Mouse (Mus musculus) layer of hippocampus, postnatal 10 days (tissue): Measurements from ENCODE around the gene Sema3b. TPM values are rescaled to one million over a fixed set of nuclear protein-coding genes. Genes with fewer than 3 reads are reported as not detected.
A peak's percentile ranks its signal among the peaks of the same experiment; 100 is the strongest.
"Not testable (repeated sequence)": the region's sequence is repeated elsewhere in the genome, so short reads cannot be mapped to it uniquely, and the experiment has no call there.

Source experiments
- DNase-seq, 2 experiments: peaks; one replicate each; pipeline ENCODE4 v3.0.0; 2021; ENCODE audit warnings: low spot score in 2 of 2
- total RNA-seq, 2 experiments: library from RNA; stranded (reverse); gene quantifications; 2 replicates each; pipeline ENCODE4 v1.2.3; 2021

The Sema3b gene
- total RNA-seq, 2 experiments from 2014 or later, result 3.5 to 3.7 TPM

DNA sequence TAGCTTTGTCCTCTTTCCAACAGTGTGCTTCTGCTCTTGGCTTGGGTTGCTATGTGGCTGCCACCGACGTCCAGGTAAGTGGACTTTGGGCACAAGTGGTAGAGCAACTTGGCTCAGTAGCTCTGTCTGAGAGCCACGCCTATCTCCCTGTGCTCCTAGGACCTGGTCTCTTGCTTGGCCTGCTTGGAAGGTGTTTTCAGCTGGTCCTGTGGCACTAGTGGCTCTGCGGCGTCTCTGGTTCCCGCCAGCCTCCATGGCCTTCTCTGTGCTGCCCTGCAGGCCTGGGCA, 18.3 kb downstream of the Sema3b start:
- no peak for DNase-seq

GRCm38 (mm10) chr9:107590058-107590772, 18.8 kb downstream of the Sema3b start:
- DNase-seq, result no peak

GRCm38 (mm10) chr9:107587833-107588639, 21.0 kb downstream of the Sema3b start:
- peak in 1 of 2 experiments; percentile 51 for DNase-seq

GRCm38 (mm10) chr9:107586974-107587832, 21.8 kb downstream of the Sema3b start, which contains the start of gene Ifrd2:
Gene Ifrd2 (plus strand): TSS chr9:107587642.
- peak; percentile 93 to 95 for DNase-seq

DNA sequence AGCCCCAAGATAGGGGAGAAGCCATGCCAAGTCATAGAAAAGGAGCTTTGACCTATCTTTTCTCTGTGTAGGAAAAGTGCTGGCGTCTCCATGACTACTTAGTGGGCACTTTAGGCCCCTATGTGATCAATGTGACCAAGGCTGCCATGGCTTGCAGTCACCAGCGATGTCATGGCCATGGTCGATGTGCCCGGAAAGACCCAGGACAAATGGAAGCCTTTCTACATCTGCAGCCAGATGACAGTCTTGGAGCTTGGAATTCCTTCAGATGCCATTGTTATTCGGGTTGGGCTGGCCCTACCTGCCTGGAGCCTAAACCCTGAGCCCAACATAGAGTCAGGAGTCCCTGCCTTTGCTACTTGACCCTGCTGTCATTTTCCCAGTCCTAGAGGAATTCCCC, 22.5 kb downstream of the Sema3b start:
- DNase-seq, result no peak

DNA sequence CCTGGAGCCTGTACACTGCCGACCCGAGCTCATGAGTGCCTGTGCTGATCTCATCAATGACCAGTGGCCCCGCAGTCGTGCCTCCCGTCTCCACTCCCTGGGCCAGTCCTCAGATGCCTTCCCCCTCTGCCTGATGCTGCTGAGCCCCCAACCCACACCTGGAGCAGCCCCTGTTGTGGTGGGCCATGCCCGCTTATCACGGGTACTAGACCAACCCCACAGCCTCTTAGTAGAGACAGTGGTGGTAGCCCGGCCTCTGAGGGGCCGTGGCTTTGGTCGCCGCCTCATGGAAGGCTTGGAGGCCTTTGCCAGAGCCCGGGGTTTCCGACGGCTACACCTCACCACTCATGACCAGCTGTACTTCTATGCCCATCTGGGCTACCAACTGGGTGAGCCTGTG, 25.9 kb downstream of the Sema3b start:
- DNase-seq, result no peak

DNA sequence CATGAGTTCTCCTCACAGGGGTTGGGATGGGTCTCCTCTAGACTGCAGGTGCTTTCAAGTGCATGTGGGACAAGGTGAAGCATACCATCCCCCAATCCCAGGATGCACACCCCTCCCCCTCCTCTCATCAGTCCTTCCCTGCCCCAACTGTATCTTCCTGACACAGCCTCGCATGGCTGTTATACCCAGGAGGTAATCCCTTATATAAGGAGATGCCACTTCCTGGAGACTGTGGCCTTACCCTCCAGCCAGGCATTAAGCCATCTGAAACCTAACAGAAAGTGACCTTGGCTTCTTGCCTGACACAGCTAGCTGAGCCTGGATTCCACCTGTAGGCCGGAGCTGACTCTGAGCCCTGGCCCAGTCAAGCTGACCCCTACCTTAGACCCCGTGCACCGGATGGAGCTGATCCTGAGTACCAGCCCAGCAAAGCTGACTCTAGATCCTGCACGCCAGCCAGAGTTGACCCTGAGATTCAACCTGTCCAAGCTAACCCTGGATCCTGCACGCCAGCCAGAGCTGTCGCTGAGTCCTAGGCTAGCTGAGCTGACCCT, 26.4 kb downstream of the Sema3b start:
- DNase-seq, result no peak

DNA sequence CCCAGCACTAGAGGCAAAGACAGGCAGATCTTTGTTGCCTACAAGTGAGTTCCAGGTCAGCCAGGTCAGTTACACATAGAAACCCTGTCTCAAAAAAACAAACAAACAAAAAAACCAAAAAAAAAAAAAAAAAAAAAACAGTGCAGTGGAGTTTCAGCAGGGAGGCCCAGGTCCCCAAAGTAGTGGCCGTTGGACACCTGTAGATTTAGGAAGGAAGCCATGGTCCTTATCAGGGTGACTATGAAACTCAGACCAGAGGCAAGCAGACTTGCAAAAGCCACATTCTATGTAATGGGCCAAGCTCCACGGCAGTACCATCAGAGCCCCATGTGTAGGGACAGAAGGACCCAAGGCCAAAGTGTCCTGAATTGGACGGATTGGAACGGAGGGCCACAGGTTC, 27.4 kb downstream of the Sema3b start:
- DNase-seq, result no peak

DNA sequence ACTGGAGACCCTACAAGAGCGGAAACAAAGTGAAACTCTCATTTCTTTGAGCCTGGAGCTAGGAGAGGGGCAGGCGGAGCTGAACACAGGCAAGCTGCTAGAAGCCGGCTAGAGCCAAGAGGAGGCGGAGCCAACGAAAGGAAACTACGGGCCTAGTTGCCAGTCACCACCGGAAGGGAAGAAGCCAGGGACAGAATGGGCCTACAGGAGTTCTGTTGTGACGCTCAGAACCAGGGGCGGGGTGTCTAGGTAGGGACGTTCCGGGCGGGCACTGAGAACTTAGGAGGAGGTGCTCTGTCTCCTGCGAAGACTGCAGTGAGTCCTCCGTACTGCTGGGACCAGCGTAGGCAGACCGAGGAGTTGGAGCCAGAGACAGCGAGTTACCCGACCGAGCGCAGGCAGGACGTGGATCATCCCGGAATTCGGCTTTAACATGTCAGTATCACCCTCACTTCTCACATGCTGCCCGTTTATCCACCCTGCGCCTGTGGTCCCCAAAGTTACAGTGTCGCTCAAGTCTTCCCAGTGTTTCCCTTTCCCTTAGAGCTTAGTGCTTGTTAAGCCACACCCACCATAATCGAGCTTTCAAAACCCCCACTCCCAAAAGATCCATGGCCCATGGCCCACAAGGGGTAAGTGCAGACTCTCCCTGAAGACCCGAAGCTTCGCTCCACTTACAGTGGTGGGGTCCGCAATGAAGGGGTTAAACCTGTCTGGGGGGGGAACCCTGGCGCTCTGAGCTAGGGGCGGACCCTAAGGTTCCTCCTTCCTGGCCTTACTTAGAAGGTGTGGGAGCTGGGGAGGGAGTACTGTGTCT, 28.3 kb downstream of the Sema3b start, which contains the start of gene Hyal3:
Hyal3 (plus strand) TSS at position 318 of the 817 bp plus-strand sequence.
- peak; percentile 83 to 86 for DNase-seq

DNA sequence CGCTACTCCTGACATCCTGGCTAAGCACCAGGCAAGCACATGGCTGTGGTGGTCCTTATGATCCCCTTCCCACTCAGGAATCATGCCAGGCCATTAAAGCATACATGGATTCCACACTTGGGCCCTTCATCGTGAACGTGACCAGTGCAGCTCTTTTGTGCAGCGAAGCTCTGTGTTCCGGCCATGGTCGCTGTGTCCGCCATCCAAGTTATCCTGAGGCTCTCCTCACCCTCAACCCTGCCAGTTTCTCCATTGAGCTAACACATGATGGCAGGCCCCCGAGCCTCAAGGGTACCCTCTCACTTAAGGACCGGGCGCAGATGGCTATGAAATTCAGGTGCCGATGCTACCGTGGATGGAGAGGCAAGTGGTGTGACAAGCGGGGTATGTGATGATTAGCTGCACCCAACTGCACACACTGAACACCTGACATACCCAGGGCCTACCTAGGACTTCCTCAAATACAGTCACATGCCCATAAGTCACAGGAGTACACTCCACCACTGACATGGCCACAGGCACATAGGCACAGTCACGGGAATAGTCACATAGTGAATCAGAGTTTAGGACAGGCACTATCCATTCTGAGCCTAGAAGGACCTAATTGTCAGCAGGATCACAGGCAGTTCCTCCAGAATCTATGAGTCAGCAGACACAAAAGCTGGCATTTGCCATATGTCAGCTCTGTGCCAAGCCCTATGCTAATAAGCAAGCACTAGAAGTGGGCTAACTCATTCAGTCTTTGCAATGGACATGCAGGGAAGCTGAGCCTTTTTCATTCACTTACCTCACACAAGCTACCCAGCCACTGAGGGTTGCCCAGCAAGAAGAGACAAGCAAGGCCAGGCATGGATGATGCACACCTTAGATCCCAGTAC, 29.8 kb downstream of the Sema3b start:
- no peak for DNase-seq

DNA sequence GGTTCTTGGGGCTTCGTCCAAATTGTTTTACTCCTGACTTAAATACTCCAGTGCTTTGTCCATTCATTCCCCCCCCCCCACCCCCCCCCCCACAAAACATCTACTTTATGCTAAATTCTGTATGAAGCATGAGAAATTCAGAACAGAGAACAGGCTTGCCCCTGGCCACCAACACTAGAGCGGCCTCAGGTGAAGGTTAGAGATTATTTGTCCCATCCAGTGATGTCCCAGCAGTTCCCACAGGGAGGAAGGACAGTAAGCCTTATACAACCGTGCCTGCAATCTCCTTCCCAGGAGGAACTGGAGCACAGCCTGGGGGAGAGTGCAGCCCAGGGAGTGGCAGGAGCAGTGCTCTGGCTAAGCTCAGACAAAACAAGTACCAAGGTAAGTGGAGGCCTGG, 30.4 kb downstream of the Sema3b start, which contains the start of gene Naa80:
Naa80 (plus strand) TSS at position 301 of the 400 bp plus-strand sequence.
- no peak for DNase-seq

DNA sequence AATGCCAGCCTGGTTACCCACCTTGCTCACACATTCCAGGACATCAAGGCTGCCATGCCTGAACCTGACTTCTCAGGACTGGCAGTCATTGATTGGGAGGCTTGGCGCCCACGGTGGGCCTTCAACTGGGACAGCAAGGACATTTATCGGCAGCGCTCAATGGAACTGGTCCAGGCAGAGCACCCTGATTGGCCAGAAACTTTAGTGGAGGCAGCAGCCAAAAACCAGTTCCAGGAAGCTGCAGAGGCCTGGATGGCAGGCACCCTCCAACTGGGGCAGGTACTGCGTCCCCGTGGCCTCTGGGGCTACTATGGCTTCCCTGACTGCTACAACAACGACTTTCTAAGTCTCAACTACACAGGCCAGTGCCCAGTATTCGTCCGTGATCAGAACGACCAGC, 31.2 kb downstream of the Sema3b start:
- DNase-seq, result no peak

GRCm38 (mm10) chr9:107576357-107577107, 32.5 kb downstream of the Sema3b start, which contains the start of gene Hyal1:
Gene Hyal1 (plus strand): TSS chr9:107576927.
- DNase-seq, result peak; percentile 62 to 63

- DNase-seq, result no peak
Measured at GRCm38 (mm10) chr9:107575579-107576356, 33.3 kb downstream of the Sema3b start.

DNA sequence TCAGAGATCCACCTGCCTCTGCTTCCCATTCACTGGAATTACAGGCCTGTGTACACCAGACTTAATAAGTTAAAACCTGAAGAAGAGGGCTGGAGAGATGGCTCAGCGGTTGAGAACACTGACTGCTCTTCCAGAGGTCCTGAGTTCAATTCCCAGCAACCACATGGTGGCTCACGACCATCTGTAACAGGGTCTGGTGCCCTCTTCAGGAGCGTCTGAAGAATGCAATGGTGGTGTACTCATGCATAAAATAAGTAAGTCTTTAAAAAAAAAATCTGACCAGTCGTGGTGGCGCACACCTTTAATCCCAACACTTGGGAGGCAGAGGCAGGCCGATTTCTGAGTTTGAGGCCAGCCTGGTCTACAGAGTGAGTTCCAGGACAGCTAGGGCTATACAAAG, 35.3 kb downstream of the Sema3b start:
- DNase-seq, result not testable (repeated sequence)

- no peak for DNase-seq
Measured at GRCm38 (mm10) chr9:107572327-107572662, 36.7 kb downstream of the Sema3b start.

DNA sequence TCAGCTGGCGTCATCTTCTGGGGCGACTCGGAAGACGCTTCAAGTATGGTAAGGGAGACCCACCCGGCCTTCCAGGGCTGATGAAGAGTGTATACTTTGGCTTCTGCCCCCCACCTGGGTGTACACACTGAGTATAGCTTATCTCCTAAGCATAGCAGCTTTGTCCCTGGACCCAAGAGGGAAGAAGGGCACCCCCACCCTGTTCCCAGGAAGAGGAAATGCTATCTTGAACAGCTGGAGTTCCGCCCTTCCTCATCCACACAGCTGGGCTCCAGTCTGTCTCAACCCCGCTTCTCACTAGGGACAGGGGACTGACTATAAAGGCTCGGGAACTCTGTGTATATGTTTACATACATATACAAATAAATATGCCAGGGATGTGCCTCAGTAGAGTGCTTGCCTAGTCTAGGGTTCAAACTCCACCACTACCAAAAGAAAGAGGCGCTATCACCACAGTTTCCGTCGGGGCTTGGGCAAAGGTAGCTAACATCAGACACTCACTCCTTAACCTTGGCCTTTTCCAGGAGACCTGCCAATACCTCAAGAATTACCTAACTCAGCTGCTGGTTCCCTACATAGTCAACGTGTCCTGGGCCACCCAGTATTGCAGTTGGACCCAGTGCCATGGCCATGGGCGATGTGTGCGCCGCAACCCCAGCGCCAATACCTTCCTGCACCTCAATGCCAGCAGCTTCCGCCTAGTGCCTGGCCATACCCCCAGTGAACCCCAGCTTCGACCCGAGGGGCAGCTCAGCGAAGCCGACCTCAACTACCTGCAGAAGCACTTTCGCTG, 37.3 kb downstream of the Sema3b start:
- DNase-seq, result no peak
